Mouse (Mus musculus) liver, adult 2 months (tissue): ENCODE measurements around the gene Sarnp.

ENCODE experiments used
- CTCF ChIP-seq: fragments of 200-500 bp; IDR thresholded peaks from 2 replicates; pipeline ENCODE4 v1.5.1; 2011; ENCODE audit warnings: low read depth, low read length, control low read depth
- POLR2A ChIP-seq: fragments of 200-500 bp; IDR thresholded peaks from 2 replicates; pipeline ENCODE4 v1.6.1; 2011; ENCODE audit warnings: low read length, control low read depth; ENCODE audit not compliant: insufficient read depth; ENCODE audit errors: extremely low read depth

DNA sequence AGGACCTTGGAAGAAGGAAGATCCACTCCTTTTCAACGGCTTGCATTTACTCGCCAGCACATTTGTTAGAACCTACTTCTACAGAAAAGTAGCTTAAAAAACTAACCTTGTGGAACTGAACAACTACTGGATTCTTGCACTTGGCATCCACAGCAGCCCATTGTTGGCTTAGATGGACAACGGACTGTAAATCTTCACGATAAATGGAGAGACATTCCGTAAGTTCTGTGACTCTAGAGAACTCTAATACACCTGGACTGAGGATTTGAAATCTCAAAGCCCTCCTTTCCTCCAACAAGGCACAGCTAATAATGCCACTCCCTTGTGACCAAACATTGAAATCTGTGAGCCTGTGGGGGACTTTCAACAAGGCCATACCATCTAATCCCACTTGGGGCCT lies 26.1 kb downstream of the Sarnp start:
- no peak for TF ChIP-seq CTCF
- TF ChIP-seq POLR2A, result no peak
